Mouse (Mus musculus) lung, embryonic 14.5 days (tissue): ENCODE data around the gene Stkld1. TPM values are rescaled to one million over a fixed set of nuclear protein-coding genes. Genes with fewer than 3 reads are reported as not detected.

Source experiments
- ATAC-seq: fragments of 200-750 bp; cut with Nextera tagmentation; 2 replicates; pipeline ENCODE4 v1.8.0; 2017; ENCODE audit warnings: mild to moderate bottlenecking, moderate TSS enrichment, moderate library complexity; ENCODE audit not compliant: insufficient read depth
- DNase-seq: peaks from one replicate; pipeline ENCODE4 v3.0.0-alpha.2; 2015
- H3K27ac ChIP-seq: fragments of 300-500 bp; sonication (generic); 2 replicates; pipeline ENCODE4 v1.5.1; 2014; ENCODE audit warnings: low read depth, mild to moderate bottlenecking, moderate library complexity
- H3K27me3 ChIP-seq: fragments of 300-500 bp; sonication (generic); 2 replicates; pipeline ENCODE4 v1.6.1; 2014; ENCODE audit warnings: low read length, control low read depth; ENCODE audit not compliant: insufficient read depth
- H3K36me3 ChIP-seq: fragments of 300-500 bp; sonication (generic); 2 replicates; pipeline ENCODE4 v1.6.1; 2014; ENCODE audit warnings: control low read depth; ENCODE audit not compliant: insufficient read depth
- H3K4me1 ChIP-seq: fragments of 300-500 bp; sonication (generic); 2 replicates; pipeline ENCODE4 v1.6.1; 2014; ENCODE audit warnings: antibody characterized with exemption, control low read depth; ENCODE audit not compliant: insufficient read depth
- H3K4me2 ChIP-seq: fragments of 300-500 bp; sonication (generic); 2 replicates; pipeline ENCODE4 v1.6.1; 2014; ENCODE audit warnings: mild to moderate bottlenecking
- H3K4me3 ChIP-seq: fragments of 300-500 bp; sonication (generic); 2 replicates; pipeline ENCODE4 v1.5.1; 2014; ENCODE audit warnings: low read depth, low read length
- H3K9ac ChIP-seq: fragments of 300-500 bp; sonication (generic); 2 replicates; pipeline ENCODE4 v1.6.1; 2014
- H3K9me3 ChIP-seq: fragments of 300-500 bp; sonication (generic); 2 replicates; pipeline ENCODE4 v1.6.1; 2016; ENCODE audit warnings: low read depth, low read length, control low read depth
- CTCF ChIP-seq: IDR thresholded peaks from 2 replicates; pipeline ENCODE4 v1.5.1; 2016; ENCODE audit warnings: antibody characterized with exemption, low read depth
- WGBS: fragments of 180-500 bp; shearing (Covaris S2); extraction: QIAGEN DNeasy Blood & Tissue Kit; methylation state at CpG from one replicate; pipeline ENCODE4 v1.1.7; 2014; 5-methylcytosine and 5-hydroxymethylcytosine counted together
- polyA plus RNA-seq: library from polyadenylated mRNA; unstranded; fragments of >200 nt; fragmentation: Nextera tagmentation; extraction: Ambion mirVana; gene quantifications from 2 replicates; pipeline ENCODE4 v1.2.1, GENCODE M21; 2014

Gene Stkld1
- polyA plus RNA-seq, 1 experiment from 2014 or later: not detected

GRCm38 (mm10) chr2:26930390-26930789 lies 3.5 kb upstream of the Stkld1 start:
- no peak overlapping the region for H3K9ac ChIP-seq
- H3K4me3 ChIP-seq: no peak overlapping the region
- H3K4me2 ChIP-seq: peak overlapping the region; percentile 7; the same call in 1 of the 2 replicates
- H3K4me1 ChIP-seq: peaks cover 6% of the 10 kb centered on the region
- WGBS: 42% methylated on average over 1 of the region's 1 CpGs
- ATAC-seq: no peak
- H3K36me3 ChIP-seq: peaks cover 59% of the 10 kb centered on the region
- no peak overlapping the region for H3K27ac ChIP-seq
- peak; percentile 73 for TF ChIP-seq CTCF
- no peaks in the 10 kb centered on the region for H3K9me3 ChIP-seq
- no peaks in the 10 kb centered on the region for H3K27me3 ChIP-seq
- peak; percentile 74 for DNase-seq

DNA sequence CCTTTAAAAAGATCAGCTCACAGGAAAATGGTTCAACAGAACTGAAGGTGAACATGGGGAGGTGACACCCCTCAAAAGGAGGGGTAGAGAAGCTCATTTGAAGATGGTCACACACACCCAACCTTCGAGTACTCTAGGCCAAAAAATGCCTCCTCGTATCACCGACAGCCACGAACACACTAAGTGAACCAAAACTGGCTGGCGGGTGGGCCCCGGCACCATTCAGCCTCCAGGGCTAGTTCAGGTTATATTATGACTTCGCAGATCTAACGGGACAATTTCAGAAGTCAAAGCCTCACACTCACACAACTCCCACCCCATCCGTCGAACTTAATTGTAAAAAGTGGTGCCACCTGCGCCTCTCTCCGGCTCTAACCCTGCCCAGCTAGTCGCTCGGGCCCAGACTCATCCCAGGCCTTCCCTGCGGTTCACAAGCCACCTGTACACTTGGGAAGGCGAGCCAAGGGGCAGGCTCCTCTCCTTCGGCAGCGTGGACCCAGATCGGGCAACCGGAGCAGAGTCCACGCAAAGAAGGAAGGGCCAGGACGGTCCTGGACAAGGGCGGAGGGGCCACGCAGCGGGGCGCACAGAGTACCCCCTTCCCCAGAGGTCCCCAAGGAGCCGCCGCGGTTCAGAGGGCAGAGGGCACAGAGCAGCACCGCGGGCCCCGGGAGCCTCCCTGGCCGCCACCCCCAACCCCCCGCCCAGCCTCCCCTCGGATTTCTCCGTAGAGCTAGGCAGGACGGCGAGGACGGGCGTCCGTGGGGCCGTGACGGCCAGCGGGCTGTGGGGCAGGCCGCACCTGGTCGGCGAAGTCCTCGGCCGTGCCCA lies 1.2 kb upstream of the Stkld1 start:
- DNase-seq (peak; percentile 37), ATAC-seq (no peak; the same call in 1 of the 2 replicates)
- peak overlapping the region; percentile 98 for H3K4me3 ChIP-seq
- no peaks in the 10 kb centered on the region for H3K27me3 ChIP-seq
- H3K4me1 ChIP-seq: peaks cover 6% of the 10 kb centered on the region
- H3K9ac ChIP-seq: peak overlapping the region; percentile 99
- TF ChIP-seq CTCF: no peak
- H3K36me3 ChIP-seq: peaks cover 38% of the 10 kb centered on the region
- H3K27ac ChIP-seq: peak overlapping the region; percentile 88
- under 1% methylated on average over 46 of the region's 49 CpGs for WGBS
- peak overlapping the region; percentile 72 for H3K4me2 ChIP-seq
- no peaks in the 10 kb centered on the region for H3K9me3 ChIP-seq

GRCm38 (mm10) chr2:26935286-26935685 lies 1.4 kb downstream of the Stkld1 start:
- DNase-seq: no peak
- Histone ChIP-seq H3K4me3 (no peak overlapping the region), H3K27ac (no peak overlapping the region), H3K9ac (no peak overlapping the region), H3K36me3 (peaks cover 14% of the 10 kb centered on the region), H3K27me3 (no peaks in the 10 kb centered on the region), H3K4me2 (no peak overlapping the region), H3K4me1 (peaks cover 6% of the 10 kb centered on the region), H3K9me3 (no peaks in the 10 kb centered on the region)
- TF ChIP-seq CTCF: no peak
- ATAC-seq: no peak
- 93% methylated on average over 2 of the region's 2 CpGs for WGBS

- no peak for ATAC-seq
- no peak overlapping the region for H3K9ac ChIP-seq
- H3K4me3 ChIP-seq: no peak overlapping the region
- H3K27ac ChIP-seq: no peak overlapping the region
- 55% methylated on average over 1 of the region's 1 CpGs for WGBS
- H3K4me1 ChIP-seq: peaks cover 6% of the 10 kb centered on the region
- no peak for TF ChIP-seq CTCF
- H3K9me3 ChIP-seq: no peaks in the 10 kb centered on the region
- no peak for DNase-seq
- H3K4me2 ChIP-seq: no peak overlapping the region
- H3K27me3 ChIP-seq: no peaks in the 10 kb centered on the region
- H3K36me3 ChIP-seq: peaks cover 2% of the 10 kb centered on the region
These were observed 2.6 kb downstream of the Stkld1 start for GRCm38 (mm10) chr2:26936425-26936824.

- Histone ChIP-seq H3K4me3 (no peak overlapping the region), H3K9ac (no peak overlapping the region), H3K9me3 (no peaks in the 10 kb centered on the region), H3K27me3 (no peaks in the 10 kb centered on the region), H3K36me3 (no peaks in the 10 kb centered on the region), H3K4me2 (no peak overlapping the region), H3K27ac (no peak overlapping the region), H3K4me1 (no peaks in the 10 kb centered on the region)
- DNase-seq (no peak), ATAC-seq (no peak)
- no peak for TF ChIP-seq CTCF
- WGBS: 29% methylated on average over 5 of the region's 5 CpGs
These were observed 7.7 kb downstream of the Stkld1 start for GRCm38 (mm10) chr2:26941539-26941938.

DNA sequence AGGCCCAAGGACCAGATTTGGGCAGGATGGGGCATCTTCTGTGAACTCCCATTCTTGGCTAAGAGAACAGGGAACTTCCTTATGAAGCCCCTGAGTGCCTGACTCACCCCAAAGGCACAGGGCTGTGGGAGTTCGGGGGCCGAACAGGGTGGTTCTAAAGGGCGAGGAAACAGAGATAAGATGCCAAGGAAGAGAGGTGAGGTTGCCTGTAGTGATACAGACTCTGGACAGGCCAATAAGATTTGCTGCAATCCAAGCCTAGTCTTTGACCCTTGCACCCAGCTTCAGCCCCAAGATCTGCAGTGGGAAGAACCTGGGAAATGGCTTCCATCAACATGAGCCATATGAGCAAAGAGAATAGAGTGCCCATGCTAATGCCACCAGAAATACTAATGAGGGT lies 9.4 kb downstream of the Stkld1 start:
- Histone ChIP-seq H3K4me3 (no peak overlapping the region), H3K36me3 (peaks cover 3% of the 10 kb centered on the region; the same call in 1 of the 2 replicates), H3K27ac (no peak overlapping the region), H3K9ac (no peak overlapping the region), H3K4me1 (no peaks in the 10 kb centered on the region), H3K4me2 (no peak overlapping the region), H3K27me3 (no peaks in the 10 kb centered on the region), H3K9me3 (no peaks in the 10 kb centered on the region)
- TF ChIP-seq CTCF: no peak
- 71% methylated on average over 3 of the region's 3 CpGs for WGBS
- ATAC-seq (no peak), DNase-seq (no peak)

DNA sequence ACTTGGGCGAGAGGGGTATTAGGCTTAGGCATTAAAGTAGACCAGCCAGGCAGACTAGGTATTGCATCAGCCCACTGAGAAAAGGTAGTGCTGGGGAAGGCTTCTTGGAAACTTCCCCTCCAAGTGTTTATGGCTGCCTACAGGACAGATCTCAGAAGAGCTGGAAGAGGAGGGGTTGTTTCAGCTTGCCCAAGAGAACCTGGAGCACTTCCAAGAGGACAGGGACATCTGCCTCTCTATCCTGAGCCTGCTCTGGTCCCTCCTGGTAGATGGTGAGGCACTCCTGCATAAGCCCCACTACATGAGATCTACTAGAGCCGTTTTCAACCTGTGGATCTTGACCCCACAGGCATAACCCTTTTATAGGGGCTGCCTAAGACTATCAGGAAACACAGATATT lies 16.6 kb downstream of the Stkld1 start:
- no peak for DNase-seq
- Histone ChIP-seq H3K9ac (no peak overlapping the region), H3K27me3 (no peaks in the 10 kb centered on the region), H3K9me3 (no peaks in the 10 kb centered on the region), H3K4me3 (no peak overlapping the region), H3K4me2 (no peak overlapping the region), H3K27ac (no peak overlapping the region), H3K36me3 (peaks cover 58% of the 10 kb centered on the region), H3K4me1 (no peaks in the 10 kb centered on the region)
- 82% methylated on average over 2 of the region's 2 CpGs for WGBS
- no peak for TF ChIP-seq CTCF
- no peak for ATAC-seq
